Mouse (Mus musculus): ENCODE measurements around the gene Vav3.

Gene Vav3

DNA sequence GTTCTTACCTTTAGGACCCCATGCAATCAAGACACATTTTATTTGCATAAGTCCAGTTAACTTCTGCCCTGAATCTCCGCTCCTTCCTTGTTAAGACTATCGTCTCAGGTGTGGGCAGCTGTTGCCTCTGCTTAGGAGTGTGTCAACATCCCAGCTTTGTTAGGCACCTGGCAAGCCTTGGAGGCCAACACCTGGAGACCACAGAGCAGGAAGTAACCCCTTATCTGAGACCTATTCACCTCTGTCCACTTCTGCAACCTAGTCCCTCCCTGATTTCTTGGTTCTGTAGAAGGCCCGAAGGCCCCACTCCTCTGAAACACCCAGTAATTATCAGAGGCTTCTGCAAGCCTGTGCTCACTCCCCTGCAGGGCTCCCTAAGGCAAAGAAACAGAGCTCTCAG is 255.6 kb downstream of the Vav3 start:
- no peak for DNase-seq

GRCm38 (mm10) chr3:109600699-109601451 is 260.4 kb downstream of the Vav3 start:
- DNase-seq = no peak

- DNase-seq = no peak
Observed at GRCm38 (mm10) chr3:109602753-109603152, 262.3 kb downstream of the Vav3 start.

DNA sequence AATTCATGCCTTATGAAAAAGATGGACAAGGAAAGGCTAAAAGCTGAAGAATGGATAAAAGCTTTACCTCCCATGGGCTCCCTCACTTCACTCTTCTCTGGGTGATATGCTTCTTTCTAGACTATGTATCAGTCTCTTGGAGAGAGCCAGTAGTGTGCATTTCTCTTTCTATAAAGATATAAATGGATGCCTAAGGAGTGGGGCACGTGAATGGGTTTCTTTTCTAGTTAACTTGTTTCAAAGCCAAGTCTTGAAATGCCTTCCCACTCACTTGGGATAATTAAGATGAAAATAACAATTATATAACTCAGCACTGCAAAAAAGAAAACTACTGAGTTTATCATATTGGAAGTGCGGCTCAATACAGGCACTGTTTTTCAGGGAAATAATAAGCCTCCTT is 265.7 kb downstream of the Vav3 start:
- DNase-seq = no peak

- no peak for DNase-seq
Observed at GRCm38 (mm10) chr3:109621721-109622120, 281.3 kb downstream of the Vav3 start.

- no peak for DNase-seq
Observed at GRCm38 (mm10) chr3:109622361-109622760, 281.9 kb downstream of the Vav3 start.

DNA sequence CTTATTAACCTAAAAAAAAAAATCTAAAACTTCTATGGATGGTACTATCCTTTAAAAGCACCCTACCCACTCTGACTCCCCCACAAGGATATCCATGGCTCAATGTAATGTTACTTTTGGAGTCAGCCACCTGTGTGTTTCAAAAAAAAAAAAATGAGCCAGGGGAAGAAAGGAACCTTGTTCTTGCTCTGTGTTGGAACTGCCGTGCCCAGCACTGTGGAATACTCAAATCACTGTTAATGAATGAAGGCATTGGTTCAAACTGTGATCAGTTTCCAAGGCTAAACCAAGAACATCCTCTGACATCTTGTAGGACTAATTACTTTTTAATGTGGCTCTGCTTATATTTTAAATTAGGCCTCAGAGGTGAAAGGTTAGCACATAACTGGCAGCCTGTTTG is 282.4 kb downstream of the Vav3 start:
- DNase-seq = no peak

DNA sequence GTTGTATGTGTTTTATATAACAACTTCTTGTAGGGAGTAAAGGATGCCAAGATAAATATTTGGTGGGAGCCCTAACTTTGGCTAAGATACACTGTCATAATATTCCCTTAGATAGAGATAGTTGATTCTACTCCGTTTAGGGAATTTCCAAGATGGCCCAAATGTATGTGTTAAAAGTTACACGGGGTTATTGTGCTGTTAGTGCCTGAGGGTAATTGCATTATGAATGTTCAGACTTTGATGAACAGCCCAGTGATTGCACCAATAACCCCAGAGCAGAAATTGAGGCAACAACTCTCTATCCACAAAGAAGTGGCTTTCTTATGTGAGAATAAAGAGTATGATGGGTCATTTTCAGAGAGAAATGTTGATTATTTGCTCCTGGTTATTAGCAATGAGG is 283.3 kb downstream of the Vav3 start:
- DNase-seq = no peak

- no peak for DNase-seq
Observed at GRCm38 (mm10) chr3:109636045-109636444, 295.6 kb downstream of the Vav3 start.

GRCm38 (mm10) chr3:109639386-109639785 is 298.9 kb downstream of the Vav3 start:
- no peak for DNase-seq

- DNase-seq = no peak
Observed at GRCm38 (mm10) chr3:109640796-109641195, 300.3 kb downstream of the Vav3 start.

DNA sequence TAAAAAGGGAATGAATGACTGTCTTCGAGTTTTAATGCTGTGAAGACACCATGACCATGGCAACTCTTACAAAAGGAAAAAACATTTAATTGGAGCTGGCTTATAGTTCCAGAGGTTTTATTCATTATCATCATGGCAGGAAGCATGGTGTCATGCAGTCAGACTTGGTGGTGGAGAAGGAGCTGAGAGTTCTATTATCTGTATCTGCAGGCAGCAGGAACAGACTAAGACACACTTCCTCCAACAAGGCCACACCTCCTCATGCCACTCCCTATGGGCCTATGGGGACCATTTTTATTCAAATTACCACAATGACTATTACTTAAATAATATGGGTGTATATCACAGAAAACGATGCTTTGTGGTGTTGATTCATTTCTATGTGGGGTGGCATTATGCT is 307.8 kb downstream of the Vav3 start:
- DNase-seq = no peak

DNA sequence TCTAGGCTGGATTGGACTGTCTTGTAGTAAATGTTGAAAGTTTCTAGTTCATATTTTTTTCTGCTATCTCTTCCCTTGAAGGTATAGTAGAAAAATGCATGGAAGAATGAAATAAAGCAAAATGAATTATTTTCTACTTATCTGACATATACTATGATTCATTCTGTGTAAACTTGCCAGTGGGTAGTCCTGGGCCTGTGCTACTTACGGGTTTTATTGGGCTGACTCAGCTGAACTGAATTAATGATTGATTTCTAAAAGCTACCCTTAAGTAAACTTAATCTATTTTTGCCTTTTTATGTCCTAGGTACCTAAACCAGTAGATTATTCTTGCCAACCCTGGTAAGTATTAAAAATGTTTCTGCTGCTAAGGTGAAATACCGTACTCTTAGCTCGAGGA is 311.0 kb downstream of the Vav3 start:
- DNase-seq = no peak

- DNase-seq = no peak
Observed at GRCm38 (mm10) chr3:109652860-109653631, 312.6 kb downstream of the Vav3 start.

GRCm38 (mm10) chr3:109654386-109654785 is 313.9 kb downstream of the Vav3 start:
- DNase-seq = no peak

- no peak for DNase-seq
Observed at GRCm38 (mm10) chr3:109671716-109672115, 331.3 kb downstream of the Vav3 start.

- DNase-seq = no peak
Observed at GRCm38 (mm10) chr3:109672925-109673324, 332.5 kb downstream of the Vav3 start.

DNA sequence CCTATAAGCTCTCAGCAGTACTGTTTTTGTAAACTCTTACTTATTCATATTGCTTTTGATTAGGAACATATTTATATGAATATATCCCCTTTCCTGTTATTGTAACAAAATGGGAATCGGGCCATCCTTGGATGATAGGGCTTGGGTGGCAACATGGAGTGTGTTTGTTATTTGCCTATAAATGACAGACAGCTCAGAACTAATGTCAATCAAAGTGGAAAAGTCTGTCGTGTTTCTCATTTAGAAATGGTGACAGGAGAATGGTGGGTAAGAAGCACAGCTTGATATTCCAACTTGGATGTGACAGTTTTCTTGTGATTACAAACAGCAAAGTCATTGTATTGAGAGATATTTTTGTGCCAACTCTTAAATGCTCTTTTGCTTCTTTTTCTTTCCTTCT is 339.8 kb downstream of the Vav3 start:
- no peak for DNase-seq

DNA sequence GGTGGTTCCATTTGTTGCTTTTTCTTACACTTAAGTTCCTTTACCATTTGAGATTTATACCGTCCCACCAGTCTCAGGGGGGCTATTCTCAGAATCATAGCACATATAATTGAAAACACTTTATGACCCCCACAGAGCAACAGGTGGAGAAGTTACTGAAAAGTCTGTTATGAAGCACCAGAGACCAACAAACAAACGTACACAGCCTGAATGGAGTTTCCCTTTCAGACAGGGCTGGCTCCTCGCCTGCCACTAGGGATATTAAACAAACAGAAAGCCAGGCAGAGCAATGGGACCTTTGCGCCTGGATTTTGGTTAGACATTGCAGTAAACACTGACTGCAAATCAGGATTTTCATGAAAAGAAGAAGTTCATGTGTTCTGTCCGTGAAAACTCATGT is 341.4 kb downstream of the Vav3 start:
- DNase-seq = no peak

- no peak for DNase-seq
Observed at GRCm38 (mm10) chr3:109683608-109684295, 343.3 kb downstream of the Vav3 start.

DNA sequence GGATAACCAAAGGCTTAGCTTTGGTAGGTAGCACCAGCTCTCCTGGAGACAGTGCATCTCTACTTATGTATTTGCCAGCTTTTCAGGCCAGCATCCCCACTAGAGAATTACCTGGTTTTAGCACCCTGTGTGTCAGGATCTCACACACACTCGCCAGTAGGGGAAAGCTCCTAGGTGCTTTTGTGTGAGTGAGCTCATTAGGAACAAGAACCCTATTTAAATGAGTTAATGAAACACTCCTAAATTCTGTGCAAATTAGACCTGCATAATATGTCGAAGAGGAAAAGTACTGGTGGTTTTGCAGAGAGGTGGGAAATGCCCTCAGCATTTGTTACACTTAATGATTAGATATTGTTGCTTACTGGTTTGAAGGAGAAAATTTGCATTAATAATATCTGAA is 350.1 kb downstream of the Vav3 start:
- DNase-seq = no peak

GRCm38 (mm10) chr3:109692613-109693012 is 352.2 kb downstream of the Vav3 start:
- no peak for DNase-seq

DNA sequence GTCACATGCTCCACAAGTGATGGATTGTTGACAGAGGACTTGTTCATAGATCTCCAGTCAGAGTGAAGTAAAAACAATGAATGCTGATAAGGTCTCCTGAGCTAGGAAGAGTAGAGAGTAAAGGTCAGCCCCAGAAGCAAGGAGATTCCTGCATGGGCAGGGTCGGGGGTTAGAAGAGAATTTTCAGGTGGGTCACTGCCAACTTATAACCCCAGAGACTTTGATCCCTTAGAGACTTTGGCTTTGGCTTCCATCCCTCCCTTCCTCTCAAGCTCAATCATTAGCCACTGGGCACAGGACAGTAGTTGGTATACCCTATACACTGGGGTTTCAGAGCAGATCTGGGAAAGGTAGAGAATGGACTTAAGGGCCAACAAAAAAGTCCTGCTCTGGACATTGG is 360.8 kb downstream of the Vav3 start:
- no peak for DNase-seq
